Mouse (Mus musculus) cerebellum, adult (tissue): ENCODE measurements around the gene Clybl.

Experiments
- ATAC-seq: cut with Nextera tagmentation; 2 replicates; pipeline ENCODE4 v1.9.2; 2017; ENCODE audit warnings: mild to moderate bottlenecking, moderate library complexity, mixed read lengths; ENCODE audit not compliant: insufficient number of reproducible peaks, low FRiP score, low TSS enrichment

The Clybl gene

GRCm38 (mm10) chr14:122349761-122350160 is 168.3 kb downstream of the Clybl start:
- ATAC-seq, result no peak; the same call in 1 of the 2 replicates

- ATAC-seq, result no peak
Observed at GRCm38 (mm10) chr14:122350766-122351165, 169.3 kb downstream of the Clybl start.

GRCm38 (mm10) chr14:122357316-122357715 is 175.8 kb downstream of the Clybl start:
- ATAC-seq, result no peak

- ATAC-seq, result no peak
Observed at GRCm38 (mm10) chr14:122358592-122358991, 177.1 kb downstream of the Clybl start.

GRCm38 (mm10) chr14:122359136-122359905 is 177.8 kb downstream of the Clybl start:
- no peak for ATAC-seq

GRCm38 (mm10) chr14:122361807-122362206 is 180.3 kb downstream of the Clybl start:
- ATAC-seq, result no peak

GRCm38 (mm10) chr14:122363156-122363555 is 181.7 kb downstream of the Clybl start:
- ATAC-seq, result no peak

- no peak for ATAC-seq
Observed at GRCm38 (mm10) chr14:122364026-122364425, 182.5 kb downstream of the Clybl start.

GRCm38 (mm10) chr14:122367252-122367868 is 185.9 kb downstream of the Clybl start:
- ATAC-seq, result peak; percentile 62; the same call in 1 of the 2 replicates

- peak; percentile 33; the same call in 1 of the 2 replicates for ATAC-seq
Observed at GRCm38 (mm10) chr14:122367882-122368418, 186.4 kb downstream of the Clybl start.

GRCm38 (mm10) chr14:122368501-122368900 is 187.0 kb downstream of the Clybl start:
- ATAC-seq, result no peak

- ATAC-seq, result no peak
Observed at GRCm38 (mm10) chr14:122371979-122372378, 190.5 kb downstream of the Clybl start.

GRCm38 (mm10) chr14:122373458-122373857 is 192.0 kb downstream of the Clybl start:
- ATAC-seq, result 0 out of 2 replicates have a peak, but pooled peaks have one; percentile 27

GRCm38 (mm10) chr14:122374285-122374997 is 192.9 kb downstream of the Clybl start:
- ATAC-seq, result no peak

- no peak for ATAC-seq
Observed at GRCm38 (mm10) chr14:122375070-122375811, 193.7 kb downstream of the Clybl start.

GRCm38 (mm10) chr14:122376482-122377143 is 195.1 kb downstream of the Clybl start:
- no peak for ATAC-seq

GRCm38 (mm10) chr14:122377681-122378080 is 196.2 kb downstream of the Clybl start:
- no peak for ATAC-seq

- no peak for ATAC-seq
Observed at GRCm38 (mm10) chr14:122379076-122379475, 197.6 kb downstream of the Clybl start.

- ATAC-seq, result no peak
Observed at GRCm38 (mm10) chr14:122379996-122380395, 198.5 kb downstream of the Clybl start.
